Mouse (Mus musculus): ENCODE results near the gene Pea15a.

DNA sequence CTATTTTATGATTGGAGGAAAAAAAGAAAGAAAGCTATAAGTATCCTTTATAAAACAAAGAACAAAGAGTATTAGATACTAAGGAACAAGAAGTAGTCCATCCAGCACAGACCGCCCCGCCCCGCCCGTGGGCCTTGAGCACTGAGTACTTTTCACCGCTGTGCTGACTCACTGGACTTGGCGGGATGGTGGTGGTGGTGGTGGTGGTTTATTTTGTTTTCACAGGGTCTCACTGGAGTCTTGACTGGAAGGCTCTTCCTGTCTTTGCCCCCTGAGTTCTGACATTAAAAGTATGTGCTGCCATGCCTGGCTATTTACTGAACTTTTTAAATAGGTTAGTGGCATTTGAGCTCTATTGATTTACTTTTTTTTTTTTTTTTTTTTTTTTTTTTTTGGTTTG lies 23.5 kb downstream of the Pea15a start:
- TF ChIP-seq MYOG (IDR thresholded peaks at IDR 0.05; ENCODE audit: control insufficient read depth, extremely low read depth, insufficient read length) (no peak), CTCF (IDR thresholded peaks at IDR 0.05; ENCODE audit: control insufficient read depth, insufficient read depth, insufficient read length) (no peak), MYOD1 (IDR thresholded peaks at IDR 0.05; ENCODE audit: control insufficient read depth, insufficient read length, low read depth) (no peak), MAX (IDR thresholded peaks at IDR 0.05) (no peak), USF1 (IDR thresholded peaks at IDR 0.05; ENCODE audit: low read depth) (no peak), CEBPB (IDR thresholded peaks at IDR 0.05; ENCODE audit: low read depth) (no peak), FOSL1 (IDR thresholded peaks at IDR 0.05; ENCODE audit: insufficient read depth, low read length, poor library complexity, severe bottlenecking) (no peak)

Measured in C2C12 (cell line).